Mouse (Mus musculus): ENCODE data around the gene Aldh3b3. TPM values are rescaled to one million over a fixed set of nuclear protein-coding genes. Genes with fewer than 3 reads are reported as not detected.

Gene Aldh3b3
- polyA plus RNA-seq, 1 experiment from 2014 or later: not detected

DNA sequence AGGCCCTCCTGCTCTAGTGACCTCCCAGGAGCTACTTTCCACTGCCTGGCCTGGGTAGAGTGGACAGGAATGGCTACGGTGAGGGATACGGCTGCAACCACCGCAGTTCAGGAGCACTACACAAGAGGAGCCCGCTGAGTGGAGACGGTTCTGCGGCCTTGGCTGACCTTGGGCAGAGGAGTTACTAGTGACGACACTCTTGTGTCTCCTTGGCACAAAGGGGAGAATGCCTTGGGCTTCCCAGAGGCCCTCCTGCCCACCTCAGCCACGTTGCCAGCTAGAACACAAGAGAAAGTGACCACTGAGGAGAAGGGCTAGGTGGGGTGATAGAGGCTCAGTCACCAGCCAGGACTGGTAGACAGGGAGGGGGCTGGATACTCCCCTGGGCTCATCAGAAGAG is 34.3 kb upstream of the Aldh3b3 start:
- ATAC-seq (replicated peaks; ENCODE audit: extremely low read depth, insufficient read depth, low FRiP score): no peak
- no peak overlapping the region for H3K4me3 ChIP-seq (ENCODE audit: low read length)
- no peaks in the 10 kb centered on the region for H3K27me3 ChIP-seq (ENCODE audit: control insufficient read depth, insufficient read depth, low read length)
- H3K9ac ChIP-seq (ENCODE audit: low read length): no peak overlapping the region
- WGBS: 63% methylated on average over 8 of the region's 8 CpGs
- peak overlapping the region; percentile 25; the same call in 1 of the 2 replicates for H3K27ac ChIP-seq (ENCODE audit: low read length)
- H3K36me3 ChIP-seq (ENCODE audit: control insufficient read depth, insufficient read depth): no peaks in the 10 kb centered on the region
- H3K9me3 ChIP-seq (replicated peaks; ENCODE audit: control insufficient read depth, low read length): no peaks in the 10 kb centered on the region
- H3K4me2 ChIP-seq (ENCODE audit: low read depth, low read length): no peak overlapping the region
- H3K4me1 ChIP-seq (ENCODE audit: control insufficient read depth, insufficient read depth, low read length): peaks cover 11% of the 10 kb centered on the region; the same call in 1 of the 2 replicates

DNA sequence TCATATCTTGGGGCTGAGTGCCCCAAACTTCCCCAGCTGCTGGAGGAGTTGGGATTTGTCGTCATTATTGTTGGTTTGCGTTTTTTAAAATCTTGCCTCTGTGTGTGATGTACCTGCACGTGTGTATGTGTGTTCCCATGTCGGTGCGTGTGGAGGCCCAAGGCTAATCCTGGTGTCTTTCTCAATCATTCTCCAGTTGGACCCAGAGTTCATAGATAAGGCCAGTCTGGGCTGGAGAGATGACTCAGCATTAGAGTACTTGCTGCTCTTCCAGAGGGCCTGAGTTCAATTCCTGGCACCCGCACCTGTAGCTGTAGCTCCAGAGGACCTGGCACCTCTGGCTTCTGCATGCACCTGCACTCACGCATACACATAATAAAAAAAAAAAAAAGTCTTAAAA is 33.6 kb upstream of the Aldh3b3 start:
- 90% methylated on average over 7 of the region's 7 CpGs for WGBS
- Histone ChIP-seq H3K9me3 (replicated peaks; ENCODE audit: control insufficient read depth, low read length) (no peaks in the 10 kb centered on the region), H3K27me3 (ENCODE audit: control insufficient read depth, insufficient read depth, low read length) (no peaks in the 10 kb centered on the region), H3K27ac (ENCODE audit: low read length) (no peak overlapping the region), H3K4me3 (ENCODE audit: low read length) (no peak overlapping the region), H3K4me2 (ENCODE audit: low read depth, low read length) (no peak overlapping the region), H3K36me3 (ENCODE audit: control insufficient read depth, insufficient read depth) (no peaks in the 10 kb centered on the region), H3K9ac (ENCODE audit: low read length) (no peak overlapping the region), H3K4me1 (ENCODE audit: control insufficient read depth, insufficient read depth, low read length) (peaks cover 17% of the 10 kb centered on the region)
- ATAC-seq (replicated peaks; ENCODE audit: extremely low read depth, insufficient read depth, low FRiP score): no peak

DNA sequence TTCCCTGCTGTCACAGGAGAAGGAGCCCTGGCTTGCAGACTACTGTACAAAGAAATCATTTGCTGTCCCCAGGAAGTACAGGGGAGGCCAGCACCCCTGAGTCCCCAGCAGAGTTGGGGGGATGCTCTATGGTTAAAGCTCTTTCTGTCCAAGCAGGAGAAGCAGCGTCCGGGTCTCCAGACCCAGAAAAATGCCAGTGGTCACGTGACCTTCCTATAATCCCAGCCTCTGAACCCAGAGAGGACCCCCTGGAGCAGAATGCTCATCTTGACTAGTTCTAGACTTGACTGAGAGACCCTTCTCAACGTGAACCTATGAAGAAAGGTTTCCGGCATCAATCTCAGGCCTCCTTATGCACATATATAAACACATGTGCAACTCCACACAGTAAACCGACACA is 32.6 kb upstream of the Aldh3b3 start:
- Histone ChIP-seq H3K9ac (ENCODE audit: low read length) (no peak overlapping the region), H3K27ac (ENCODE audit: low read length) (no peak overlapping the region), H3K27me3 (ENCODE audit: control insufficient read depth, insufficient read depth, low read length) (no peaks in the 10 kb centered on the region), H3K4me1 (ENCODE audit: control insufficient read depth, insufficient read depth, low read length) (peaks cover 26% of the 10 kb centered on the region), H3K4me3 (ENCODE audit: low read length) (no peak overlapping the region), H3K36me3 (ENCODE audit: control insufficient read depth, insufficient read depth) (no peaks in the 10 kb centered on the region), H3K4me2 (ENCODE audit: low read depth, low read length) (no peak overlapping the region), H3K9me3 (replicated peaks; ENCODE audit: control insufficient read depth, low read length) (no peaks in the 10 kb centered on the region)
- WGBS: 82% methylated on average over 6 of the region's 6 CpGs
- no peak for ATAC-seq (replicated peaks; ENCODE audit: extremely low read depth, insufficient read depth, low FRiP score)

DNA sequence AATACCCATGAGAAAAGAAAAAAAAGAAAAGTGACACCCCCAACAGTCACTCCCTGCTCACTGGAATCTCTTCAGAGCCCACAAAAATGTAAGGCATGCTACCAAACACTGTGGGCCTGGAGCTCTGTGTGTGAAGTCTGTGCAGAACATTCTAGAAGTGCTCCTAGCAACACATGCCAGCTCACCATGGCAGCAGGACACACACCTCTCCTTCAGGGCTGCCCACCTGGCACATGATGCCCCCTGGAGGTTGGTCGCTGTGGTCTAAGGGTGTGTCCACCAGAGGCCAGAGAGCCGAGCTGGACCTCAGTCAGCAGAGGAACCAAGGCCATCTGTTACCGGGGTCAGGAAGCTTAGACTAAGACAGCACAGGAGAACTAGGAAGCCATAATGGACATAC is 32.2 kb upstream of the Aldh3b3 start:
- no peaks in the 10 kb centered on the region for H3K36me3 ChIP-seq (ENCODE audit: control insufficient read depth, insufficient read depth)
- 57% methylated on average over 3 of the region's 3 CpGs for WGBS
- no peak overlapping the region for H3K4me2 ChIP-seq (ENCODE audit: low read depth, low read length)
- no peak for ATAC-seq (replicated peaks; ENCODE audit: extremely low read depth, insufficient read depth, low FRiP score)
- no peak overlapping the region for H3K4me3 ChIP-seq (ENCODE audit: low read length)
- no peak overlapping the region for H3K27ac ChIP-seq (ENCODE audit: low read length)
- no peaks in the 10 kb centered on the region for H3K9me3 ChIP-seq (replicated peaks; ENCODE audit: control insufficient read depth, low read length)
- no peak overlapping the region for H3K9ac ChIP-seq (ENCODE audit: low read length)
- H3K27me3 ChIP-seq (ENCODE audit: control insufficient read depth, insufficient read depth, low read length): no peaks in the 10 kb centered on the region
- peaks cover 27% of the 10 kb centered on the region for H3K4me1 ChIP-seq (ENCODE audit: control insufficient read depth, insufficient read depth, low read length)

DNA sequence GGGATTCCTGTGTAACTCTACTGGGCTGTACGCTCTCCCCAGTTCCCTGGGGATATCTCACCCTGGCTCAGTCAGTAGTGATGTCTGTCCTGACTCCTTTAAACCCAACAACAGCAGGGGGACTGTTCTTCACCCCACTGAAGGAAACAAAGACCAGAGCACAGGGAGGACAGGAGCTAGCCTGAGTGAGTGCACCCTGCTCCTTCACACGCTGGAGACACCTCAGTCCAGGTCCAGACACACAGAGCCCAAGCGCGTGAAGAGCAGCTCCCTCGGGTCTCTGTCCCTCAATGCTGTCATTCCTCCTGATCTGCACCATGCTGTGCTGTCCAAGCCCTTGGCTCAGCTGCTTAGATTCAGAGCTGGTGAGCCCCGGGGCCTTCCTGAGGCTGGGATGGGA is 31.8 kb upstream of the Aldh3b3 start:
- ATAC-seq (replicated peaks; ENCODE audit: extremely low read depth, insufficient read depth, low FRiP score): no peak
- Histone ChIP-seq H3K4me2 (ENCODE audit: low read depth, low read length) (no peak overlapping the region), H3K4me3 (ENCODE audit: low read length) (no peak overlapping the region), H3K9ac (ENCODE audit: low read length) (no peak overlapping the region), H3K9me3 (replicated peaks; ENCODE audit: control insufficient read depth, low read length) (no peaks in the 10 kb centered on the region), H3K27ac (ENCODE audit: low read length) (no peak overlapping the region), H3K4me1 (ENCODE audit: control insufficient read depth, insufficient read depth, low read length) (peaks cover 27% of the 10 kb centered on the region), H3K27me3 (ENCODE audit: control insufficient read depth, insufficient read depth, low read length) (no peaks in the 10 kb centered on the region), H3K36me3 (ENCODE audit: control insufficient read depth, insufficient read depth) (no peaks in the 10 kb centered on the region)
- 58% methylated on average over 6 of the region's 6 CpGs for WGBS

DNA sequence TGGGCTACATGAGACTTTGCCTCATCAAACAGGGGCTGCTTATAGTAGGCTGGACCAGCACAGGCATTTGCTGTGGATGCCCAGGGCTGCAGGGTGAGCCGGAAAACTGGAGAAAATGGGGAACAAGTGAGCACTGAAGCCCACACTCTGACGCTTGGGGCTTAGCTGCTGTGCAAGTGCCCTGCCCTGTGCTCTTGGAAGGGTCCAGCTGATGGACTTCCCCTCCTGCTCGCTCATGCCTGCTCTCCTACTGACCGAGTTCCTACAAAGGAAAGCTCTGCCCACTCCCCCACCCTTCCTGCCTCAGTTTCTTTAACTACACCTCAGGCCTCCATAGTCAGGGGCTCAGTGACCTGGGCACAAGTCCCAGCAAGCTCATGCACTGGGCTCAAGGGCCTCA is 30.5 kb upstream of the Aldh3b3 start:
- peaks cover 27% of the 10 kb centered on the region for H3K4me1 ChIP-seq (ENCODE audit: control insufficient read depth, insufficient read depth, low read length)
- 86% methylated on average over 4 of the region's 4 CpGs for WGBS

DNA sequence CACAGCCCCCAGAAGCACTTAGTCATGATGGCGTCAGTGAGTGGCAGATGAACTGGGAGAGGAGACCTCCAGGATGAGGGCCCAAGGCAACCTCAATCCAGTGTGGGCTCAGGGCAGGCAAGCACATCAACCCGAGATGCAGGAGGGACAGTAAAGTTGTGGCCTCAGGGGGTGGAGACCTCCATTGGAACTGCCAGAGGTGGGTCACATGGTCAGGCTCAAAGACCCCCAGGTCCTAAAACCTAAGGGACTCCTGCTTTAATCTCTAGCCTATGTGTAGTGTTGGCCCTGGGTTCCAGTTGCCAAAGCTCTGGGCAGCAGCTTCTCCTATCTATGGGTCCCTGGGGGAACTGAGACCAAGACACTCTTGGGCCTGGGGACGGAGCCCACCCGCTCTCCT is 29.7 kb upstream of the Aldh3b3 start:
- no peak for ATAC-seq (replicated peaks; ENCODE audit: extremely low read depth, insufficient read depth, low FRiP score)
- WGBS: 78% methylated on average over 4 of the region's 4 CpGs
- Histone ChIP-seq H3K9me3 (replicated peaks; ENCODE audit: control insufficient read depth, low read length) (no peaks in the 10 kb centered on the region), H3K27me3 (ENCODE audit: control insufficient read depth, insufficient read depth, low read length) (no peaks in the 10 kb centered on the region), H3K4me2 (ENCODE audit: low read depth, low read length) (no peak overlapping the region), H3K27ac (ENCODE audit: low read length) (peak overlapping the region; percentile 77), H3K9ac (ENCODE audit: low read length) (no peak overlapping the region), H3K4me1 (ENCODE audit: control insufficient read depth, insufficient read depth, low read length) (peaks cover 22% of the 10 kb centered on the region), H3K4me3 (ENCODE audit: low read length) (no peak overlapping the region), H3K36me3 (ENCODE audit: control insufficient read depth, insufficient read depth) (no peaks in the 10 kb centered on the region)

More for the DNA sequence above, 30.5 kb upstream of the Aldh3b3 start:
- no peak for ATAC-seq (replicated peaks; ENCODE audit: extremely low read depth, insufficient read depth, low FRiP score)
- Histone ChIP-seq H3K4me2 (ENCODE audit: low read depth, low read length) (no peak overlapping the region), H3K27me3 (ENCODE audit: control insufficient read depth, insufficient read depth, low read length) (no peaks in the 10 kb centered on the region), H3K9me3 (replicated peaks; ENCODE audit: control insufficient read depth, low read length) (no peaks in the 10 kb centered on the region), H3K27ac (ENCODE audit: low read length) (no peak overlapping the region), H3K4me3 (ENCODE audit: low read length) (no peak overlapping the region), H3K36me3 (ENCODE audit: control insufficient read depth, insufficient read depth) (no peaks in the 10 kb centered on the region), H3K9ac (ENCODE audit: low read length) (no peak overlapping the region)

DNA sequence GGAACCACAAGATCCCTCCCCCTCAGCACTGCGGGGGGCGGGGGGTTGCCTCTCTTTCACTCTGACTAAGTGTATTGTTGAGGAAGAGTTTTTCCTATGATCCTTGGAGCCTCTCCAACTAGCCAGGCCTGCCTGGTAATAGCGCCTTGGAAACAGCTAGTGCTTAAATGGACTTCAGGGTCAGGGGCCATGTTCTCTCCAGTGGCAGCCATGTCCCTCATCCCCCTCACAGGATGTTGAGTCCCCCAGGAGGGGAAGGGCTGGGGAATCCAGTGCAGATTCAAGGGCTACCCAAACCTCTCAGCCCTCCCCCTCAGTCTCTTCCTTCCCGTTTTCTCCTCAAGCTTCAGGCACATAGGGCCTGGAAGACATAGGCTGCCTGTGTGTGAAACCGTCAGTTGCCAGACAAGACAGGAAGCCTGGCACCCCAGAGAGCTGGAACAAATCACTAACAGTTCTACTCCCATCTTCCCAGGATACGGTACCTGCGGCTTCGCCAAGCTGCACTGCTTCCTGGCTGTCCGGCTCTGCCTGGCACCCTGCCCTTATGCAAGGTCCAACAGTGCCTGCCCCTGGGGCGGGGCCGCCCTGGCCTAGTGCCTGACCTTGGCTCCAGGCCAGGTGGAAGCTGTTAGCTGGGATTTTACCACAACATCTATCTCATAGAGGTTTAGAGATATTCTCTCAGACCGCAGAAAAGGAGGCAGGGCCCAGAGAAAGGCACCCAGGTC is 29.1 kb upstream of the Aldh3b3 start, which contains the start of gene Aldh3b1:
Gene Aldh3b1, minus strand, starts transcription at position 598 of the 731 bp plus-strand sequence.
- ATAC-seq (replicated peaks; ENCODE audit: extremely low read depth, insufficient read depth, low FRiP score): peak; percentile 66
- no peak within 1 kb of the TSS for H3K4me3 ChIP-seq (ENCODE audit: low read length)
- no peaks in the 10 kb centered on the region for H3K9me3 ChIP-seq (replicated peaks; ENCODE audit: control insufficient read depth, low read length)
- peaks cover 21% of the 10 kb centered on the region for H3K4me1 ChIP-seq (ENCODE audit: control insufficient read depth, insufficient read depth, low read length)
- WGBS: 29% methylated on average over 12 of the region's 12 CpGs
- peak within 1 kb of the TSS; percentile 3; the same call in 1 of the 2 replicates for H3K4me2 ChIP-seq (ENCODE audit: low read depth, low read length)
- no peaks in the 10 kb centered on the region for H3K27me3 ChIP-seq (ENCODE audit: control insufficient read depth, insufficient read depth, low read length)
- H3K36me3 ChIP-seq (ENCODE audit: control insufficient read depth, insufficient read depth): no peaks in the 10 kb centered on the region
- H3K9ac ChIP-seq (ENCODE audit: low read length): no peak within 1 kb of the TSS
- peak within 1 kb of the TSS; percentile 77 for H3K27ac ChIP-seq (ENCODE audit: low read length)

DNA sequence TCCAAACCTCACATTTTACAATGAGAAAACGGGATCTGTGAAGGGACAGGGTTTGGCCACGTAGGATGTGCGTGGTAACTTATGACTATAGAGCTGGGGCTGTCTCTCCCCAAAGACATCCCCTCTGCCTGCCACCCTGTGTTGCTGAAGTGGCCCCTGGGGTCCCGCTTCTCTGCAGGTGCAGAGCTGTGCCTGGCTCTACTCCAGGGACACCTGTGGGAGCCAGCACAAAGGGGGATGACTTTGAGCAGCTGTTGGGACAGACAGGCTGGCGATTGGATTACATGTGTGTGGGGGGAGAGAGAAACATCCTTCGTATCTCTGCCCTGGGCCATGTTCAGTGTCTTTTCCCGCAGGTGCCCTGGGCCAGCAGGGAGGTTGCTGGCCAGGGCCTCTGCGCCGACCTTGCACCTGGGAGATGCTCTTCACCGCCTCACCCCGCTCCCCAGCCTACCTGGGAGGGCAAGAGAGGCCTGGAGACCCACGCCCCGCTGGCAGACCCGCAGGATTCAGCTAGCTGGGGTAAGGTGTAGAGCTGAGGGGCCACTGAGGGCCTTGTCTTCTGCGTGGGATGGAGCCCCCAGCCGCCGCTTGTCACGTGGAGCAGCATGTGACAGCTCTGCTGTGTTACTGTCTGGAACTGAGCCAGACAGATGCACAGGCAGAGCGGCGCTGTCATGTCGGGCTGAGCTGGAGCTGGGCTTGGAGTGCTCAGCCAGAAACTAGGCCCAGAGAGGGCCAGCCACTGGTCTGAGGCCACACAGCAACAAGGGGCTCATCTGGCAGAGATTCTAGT is 28.0 kb upstream of the Aldh3b3 start:
- Histone ChIP-seq H3K4me2 (ENCODE audit: low read depth, low read length) (peak overlapping the region; percentile 3; the same call in 1 of the 2 replicates), H3K9me3 (replicated peaks; ENCODE audit: control insufficient read depth, low read length) (no peaks in the 10 kb centered on the region), H3K27me3 (ENCODE audit: control insufficient read depth, insufficient read depth, low read length) (no peaks in the 10 kb centered on the region), H3K9ac (ENCODE audit: low read length) (no peak overlapping the region), H3K36me3 (ENCODE audit: control insufficient read depth, insufficient read depth) (no peaks in the 10 kb centered on the region), H3K4me3 (ENCODE audit: low read length) (no peak overlapping the region), H3K27ac (ENCODE audit: low read length) (peak overlapping the region; percentile 77), H3K4me1 (ENCODE audit: control insufficient read depth, insufficient read depth, low read length) (peaks cover 23% of the 10 kb centered on the region)
- 59% methylated on average over 21 of the region's 21 CpGs for WGBS
- ATAC-seq (replicated peaks; ENCODE audit: extremely low read depth, insufficient read depth, low FRiP score): 0 out of 2 replicates have a peak, but pooled peaks have one; percentile 11
